Mouse (Mus musculus) E14TG2a.4 (cell line): ENCODE measurements around the gene Pqbp1.
A peak's percentile ranks its signal among the peaks of the same experiment; 100 is the strongest.
"Not testable (repeated sequence)": the region's sequence is repeated elsewhere in the genome, so short reads cannot be mapped to it uniquely, and the experiment has no call there.

Source experiments
- CTCF ChIP-seq: conservative IDR thresholded peaks from 2 replicates; pipeline ENCODE4 v1.5.1; 2014; ENCODE audit warnings: low read length
- NANOG ChIP-seq: IDR thresholded peaks from 2 replicates; pipeline ENCODE4 v1.6.1; 2014; ENCODE audit warnings: borderline replicate concordance, low read length, mixed read lengths

DNA sequence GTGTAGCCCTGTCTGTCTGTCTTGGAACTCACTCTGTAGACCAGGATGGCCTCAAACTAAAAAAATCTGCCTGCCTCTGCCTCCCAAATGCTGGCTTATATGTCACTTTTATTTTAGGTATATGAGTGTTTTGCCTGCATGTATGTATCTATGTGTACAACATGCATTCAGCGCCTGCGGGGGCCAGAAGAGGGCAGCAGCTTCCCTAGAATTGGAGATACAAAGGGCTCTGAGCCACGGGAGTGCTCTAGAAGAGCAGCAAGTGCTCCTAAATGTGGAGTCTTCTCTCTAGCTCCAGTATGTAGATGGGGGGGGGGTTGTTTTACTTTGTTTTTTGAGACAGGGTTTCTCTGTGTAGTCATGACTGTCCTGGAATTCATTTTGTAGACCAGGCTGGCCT is 16.6 kb upstream of the Pqbp1 start:
- 0 out of 2 replicates have a peak, but pooled peaks have one; percentile 15 for TF ChIP-seq CTCF
- not testable (repeated sequence) for TF ChIP-seq NANOG
